In the genomic region with DNA sequence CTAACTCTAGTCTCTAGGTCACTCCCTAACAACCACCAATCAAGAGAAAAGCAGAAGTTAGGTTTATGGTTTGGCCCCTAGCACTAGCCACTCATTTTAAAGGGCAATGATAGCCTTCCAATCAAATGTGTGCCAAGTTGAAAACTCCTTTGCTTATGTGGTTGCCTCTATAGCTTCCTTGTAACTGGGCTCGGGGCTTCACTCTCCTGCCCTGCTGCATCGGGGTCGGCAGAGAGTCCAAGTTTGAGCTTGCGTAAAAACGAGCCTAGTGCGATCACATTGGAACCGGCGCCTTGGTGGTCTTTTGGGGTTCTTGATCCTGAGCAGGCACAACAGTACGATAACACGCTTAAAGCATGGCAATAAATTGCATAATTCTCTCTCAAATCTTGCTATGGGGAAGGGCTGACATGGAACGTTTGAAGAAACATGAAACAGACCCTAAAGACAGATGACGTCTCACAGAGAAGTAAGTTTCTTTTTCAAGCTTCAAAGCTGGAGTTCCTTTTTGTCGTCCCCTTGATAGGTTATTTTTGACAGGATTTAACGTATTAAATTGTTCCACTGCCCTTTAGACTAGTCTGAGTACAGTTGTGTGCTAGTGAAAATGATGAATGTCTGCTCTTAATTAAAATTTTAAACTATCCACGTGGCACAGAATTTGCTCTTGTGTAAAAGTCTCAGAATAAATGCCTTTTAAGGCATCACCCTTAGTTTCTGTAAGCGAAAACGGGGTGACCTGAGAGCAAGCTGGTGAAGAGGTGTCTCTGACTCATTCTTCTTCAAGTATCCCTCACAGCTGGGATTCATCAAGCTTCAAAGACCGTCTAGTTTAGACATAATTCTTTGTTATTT, we compare ENCODE assay signal across 13 mouse cellular contexts. TPM values are rescaled to one million over a fixed set of nuclear protein-coding genes. Genes with fewer than 3 reads are reported as not detected.
DNase-seq lines count a peak whose midpoint lies in the region; ATAC-seq and TF ChIP-seq lines count a peak whose summit lies in the region.
"Had no signal": no experiment of that assay in that cellular context is flagged by ENCODE, and none has a peak within 500 bp of the region (broad histone marks: within the 10 kb centered on the region; RNA-seq: fewer than 3 reads in every experiment).

No protein-coding gene starts in this region.

- H3K27me3 ChIP-seq in kidney, embryonic 16.5 days (ENCODE audit: insufficient read depth, low read length), result no peaks in the 10 kb centered on the region
- no peaks in the 10 kb centered on the region for H3K27me3 ChIP-seq in MEL (ENCODE audit: control insufficient read depth in 1 of 2, insufficient read depth in 2 of 2, low read length in 2 of 2)
- H3K27me3 ChIP-seq in hindbrain, embryonic 12.5 days, result no peaks in the 10 kb centered on the region
- H3K27me3 ChIP-seq: limb, embryonic 12.5 days; neural tube, embryonic 12.5 days had no signal

- H3K4me1 ChIP-seq in kidney, embryonic 16.5 days (ENCODE audit: insufficient read depth, low read length), result no peaks in the 10 kb centered on the region
- H3K4me1 ChIP-seq in MEL (ENCODE audit: control insufficient read depth in 1 of 2, insufficient read depth in 2 of 2, low read length in 2 of 2), result peaks cover 11 to 14% of the 10 kb centered on the region in 2 experiments
- no peaks in the 10 kb centered on the region for H3K4me1 ChIP-seq in hindbrain, embryonic 12.5 days
- H3K4me1 ChIP-seq: neural tube, embryonic 12.5 days had no signal

- peak overlapping the region; percentile 44; the same call in 1 of the 2 replicates for H3K27ac ChIP-seq in kidney, embryonic 16.5 days (ENCODE audit: low read length)
- peak overlapping the region; percentile 66 for H3K27ac ChIP-seq in MEL (ENCODE audit: control insufficient read depth, low read depth, low read length)
- H3K27ac ChIP-seq in hindbrain, embryonic 12.5 days, result no peak overlapping the region
- H3K27ac ChIP-seq: limb, embryonic 12.5 days; neural tube, embryonic 12.5 days had no signal

- H3K9ac ChIP-seq in kidney, embryonic 16.5 days (replicated peaks; ENCODE audit: low read length), result no peak overlapping the region
- H3K9ac ChIP-seq in MEL (ENCODE audit: control insufficient read depth, low read depth, low read length, poor library complexity, severe bottlenecking), result peak overlapping the region; percentile 68
- H3K9ac ChIP-seq in hindbrain, embryonic 12.5 days, result no peak overlapping the region
- H3K9ac ChIP-seq: limb, embryonic 12.5 days; neural tube, embryonic 12.5 days had no signal

- 51% methylated on average over 18 of the region's 18 CpGs for WGBS in kidney, embryonic 16.5 days
- WGBS in hindbrain, embryonic 12.5 days, result 79% methylated on average over 18 of the region's 18 CpGs

- H3K4me3 ChIP-seq in kidney, embryonic 16.5 days (ENCODE audit: low read length), result no peak overlapping the region
- H3K4me3 ChIP-seq in MEL (ENCODE audit: control insufficient read depth in 1 of 2, insufficient read depth in 1 of 2, low read depth in 2 of 2, low read length in 2 of 2), result peak overlapping the region; percentile 69 to 77
- no peak overlapping the region for H3K4me3 ChIP-seq in hindbrain, embryonic 12.5 days
- H3K4me3 ChIP-seq: limb, embryonic 12.5 days; neural tube, embryonic 12.5 days had no signal

- no peak for TF ChIP-seq RAD21 in MEL (IDR thresholded peaks at IDR 0.05; ENCODE audit: low read depth, low read length)

- peak; percentile 59 for ATAC-seq in kidney, embryonic 16.5 days (ENCODE audit: low FRiP score, low TSS enrichment)
- peak; percentile 57 for ATAC-seq in inflammation-experienced regulatory T-cells, adult 6 months
- peak; percentile 88 for ATAC-seq in monocyte, adult 5-6 weeks (replicated peaks; ENCODE audit: insufficient number of reproducible peaks, low FRiP score, low TSS enrichment, poor library complexity, severe bottlenecking)
- ATAC-seq in hindbrain, embryonic 12.5 days (ENCODE audit: low FRiP score), result no peak
- ATAC-seq: hindbrain, embryonic 16.5 days had no signal

- no peak for TF ChIP-seq CTCF in MEL (IDR thresholded peaks at IDR 0.05 in 2 of 3, conservative IDR thresholded peaks at IDR 0.05 in 1 of 3; ENCODE audit: control insufficient read depth in 1 of 3, insufficient read depth in 1 of 3, low read depth in 2 of 3, low read length in 3 of 3, poor library complexity in 1 of 3, severe bottlenecking in 1 of 3)

- no peaks in the 10 kb centered on the region for H3K9me3 ChIP-seq in kidney, embryonic 16.5 days (ENCODE audit: low read length)
- no peaks in the 10 kb centered on the region for H3K9me3 ChIP-seq in MEL (replicated peaks; ENCODE audit: insufficient read depth, low read length)
- H3K9me3 ChIP-seq in hindbrain, embryonic 12.5 days (replicated peaks), result no peaks in the 10 kb centered on the region
- H3K9me3 ChIP-seq: limb, embryonic 12.5 days; neural tube, embryonic 12.5 days had no signal

- TF ChIP-seq EP300 in MEL (IDR thresholded peaks at IDR 0.05; ENCODE audit: low read depth in 1 of 2, low read length in 2 of 2), result 0 out of 4 replicates have a peak, but pooled peaks have one; percentile 30 to 53

- no peaks in the 10 kb centered on the region for H3K36me3 ChIP-seq in kidney, embryonic 16.5 days (ENCODE audit: insufficient read depth, low read length)
- peaks cover 0 to 11% of the 10 kb centered on the region in 2 experiments; a peak in 2 of 4 replicates for H3K36me3 ChIP-seq in MEL (ENCODE audit: control insufficient read depth in 1 of 2, insufficient read depth in 2 of 2, low read length in 2 of 2)
- no peaks in the 10 kb centered on the region for H3K36me3 ChIP-seq in hindbrain, embryonic 12.5 days
- H3K36me3 ChIP-seq: limb, embryonic 12.5 days; neural tube, embryonic 12.5 days had no signal

- DNase-seq in kidney, postnatal 10 days, result no peak
- DNase-seq in MEL (ENCODE audit: low read depth, low spot score), result peak; percentile 85
- DNase-seq in urinary bladder, adult 2 months (ENCODE audit: low spot score), result no peak
- no peak for DNase-seq in kidney, adult 8-10 months
- DNase-seq: adrenal gland, adult 2 months; cerebellum, adult 18-20 months had no signal

- TF ChIP-seq POLR2A in MEL (IDR thresholded peaks at IDR 0.05; ENCODE audit: control insufficient read depth in 1 of 2, insufficient read depth in 1 of 2, low read depth in 1 of 2, low read length in 2 of 2, poor library complexity in 1 of 2), result peak in 1 of 2 experiments; percentile 63; a peak in 2 of 4 replicates

- peak overlapping the region; percentile 16; the same call in 1 of the 2 replicates for H3K4me2 ChIP-seq in kidney, embryonic 16.5 days (replicated peaks; ENCODE audit: low read depth, low read length)
- H3K4me2 ChIP-seq in hindbrain, embryonic 12.5 days (replicated peaks), result no peak overlapping the region
- H3K4me2 ChIP-seq: limb, embryonic 12.5 days; neural tube, embryonic 12.5 days had no signal

- H3K79me2 ChIP-seq in MEL (ENCODE audit: control insufficient read depth, insufficient read depth, low read length, poor library complexity), result no peaks in the 10 kb centered on the region

TF ChIP-seq in MEL, 35 proteins besides CTCF, POLR2A, EP300 and RAD21 (continues in another document):
- no peak for TF ChIP-seq GATA1 (IDR thresholded peaks at IDR 0.05; ENCODE audit: low read depth, low read length)
- TF ChIP-seq MXI1 (IDR thresholded peaks at IDR 0.05; ENCODE audit: low read depth, low read length), result no peak
- TF ChIP-seq MAX (IDR thresholded peaks at IDR 0.05; ENCODE audit: low read length), result peak; percentile 62; the same call in 1 of the 2 replicates
- TF ChIP-seq JUND (IDR thresholded peaks at IDR 0.05; ENCODE audit: low read depth, low read length), result no peak
- TF ChIP-seq MEF2A (IDR thresholded peaks at IDR 0.05; ENCODE audit: extremely low read depth, insufficient replicate concordance, low read depth, low read length, poor library complexity, severe bottlenecking), result no peak
- TF ChIP-seq ETS1 (IDR thresholded peaks at IDR 0.05; ENCODE audit: low read depth, low read length), result 0 out of 2 replicates have a peak, but pooled peaks have one; percentile 7
- TF ChIP-seq ZMIZ1 (IDR thresholded peaks at IDR 0.05; ENCODE audit: low read depth, low read length), result no peak
- TF ChIP-seq USF2 (IDR thresholded peaks at IDR 0.05; ENCODE audit: borderline replicate concordance in 1 of 2, insufficient read depth in 1 of 2, low read depth in 1 of 2, low read length in 2 of 2), result no peak
- no peak for TF ChIP-seq USF1 (IDR thresholded peaks at IDR 0.05; ENCODE audit: low read depth, low read length)
- no peak for TF ChIP-seq TAL1 (IDR thresholded peaks at IDR 0.05; ENCODE audit: low read length)
- no peak for TF ChIP-seq ZC3H11A (IDR thresholded peaks at IDR 0.05; ENCODE audit: low read depth, low read length)
- no peak for TF ChIP-seq HCFC1 (IDR thresholded peaks at IDR 0.05; ENCODE audit: low read depth, low read length)
- TF ChIP-seq CHD1 (IDR thresholded peaks at IDR 0.05; ENCODE audit: low read depth, low read length), result peak; percentile 66; the same call in 1 of the 2 replicates
- TF ChIP-seq POLR2AphosphoS5 (IDR thresholded peaks at IDR 0.05; ENCODE audit: borderline replicate concordance, low read depth, low read length), result no peak
- no peak for TF ChIP-seq KAT2A (conservative IDR thresholded peaks at IDR 0.05; ENCODE audit: low read depth, low read length)
- no peak for TF ChIP-seq NRF1 (IDR thresholded peaks at IDR 0.05; ENCODE audit: insufficient read depth, low read depth, low read length, poor library complexity, severe bottlenecking)

RNA-seq across cellular contexts. Expression of a gene that starts 52.0 kb away (rescaled TPM):
- 0.17 and 0.42 TPM in 2 replicates for polyA plus RNA-seq in kidney, embryonic 16.5 days (2015; fragmentation: Nextera tagmentation; extraction: Ambion mirVana)
- total RNA-seq in MEL (2012; rRNA removed), result 0.12 and 0.13 TPM in 2 replicates
- under 1 TPM in 1 of 2 experiments, not detected in 1; 0.19 TPM for polyA plus RNA-seq in MEL (2012; ENCODE audit: insufficient read depth in 1 of 2, insufficient read length in 2 of 2, low read depth in 1 of 2, low replicate concordance in 2 of 2, missing spikeins in 1 of 2)
- polyA plus RNA-seq in inflammation-experienced regulatory T-cells, adult 6 months (2017; shearing (Covaris generic)), result under 1 TPM; 0.33 to 0.99 (median 0.41) TPM
- total RNA-seq in monocyte, adult 5-6 weeks (2017), result 1.7 to 2.6 TPM (median 2.0 TPM) in 3 replicates
- polyA plus RNA-seq in hindbrain, embryonic 12.5 days (2016; fragmentation: Nextera tagmentation; extraction: Ambion mirVana), result 0.37 and 0.73 TPM in 2 replicates
- polyA plus RNA-seq in urinary bladder, adult 2 months (2012; rRNA removed), result 1.6 and 1.7 TPM in 2 replicates

RNA-seq across cellular contexts. Expression of a gene that starts 52.2 kb away (rescaled TPM):
- 13.0 TPM in 2 replicates for polyA plus RNA-seq in kidney, embryonic 16.5 days (2015; fragmentation: Nextera tagmentation; extraction: Ambion mirVana)
- total RNA-seq in MEL (2012; rRNA removed), result 7.9 and 11.7 TPM in 2 replicates
- polyA plus RNA-seq in MEL (2012; ENCODE audit: insufficient read depth in 1 of 2, insufficient read length in 2 of 2, low read depth in 1 of 2, low replicate concordance in 2 of 2, missing spikeins in 1 of 2), result 10 to 100 TPM in 1 of 2 experiments, not detected in 1; 48.5 TPM
- 10 to 100 TPM; 16.7 to 23.5 (median 18.4) TPM for polyA plus RNA-seq in inflammation-experienced regulatory T-cells, adult 6 months (2017; shearing (Covaris generic))
- 117 to 157 TPM (median 133 TPM) in 3 replicates for total RNA-seq in monocyte, adult 5-6 weeks (2017)
- 12.5 and 15.4 TPM in 2 replicates for polyA plus RNA-seq in hindbrain, embryonic 12.5 days (2016; fragmentation: Nextera tagmentation; extraction: Ambion mirVana)
- polyA plus RNA-seq in urinary bladder, adult 2 months (2012; rRNA removed), result 16.8 and 19.9 TPM in 2 replicates

Comparison
In these comparisons a context has a peak if more than half of its experiments do, and no peak if none do; other contexts are left out.
1. H3K4me3 ChIP-seq: peak in MEL (2 of 2); none in kidney, embryonic 16.5 days (single experiment) and hindbrain, embryonic 12.5 days (single experiment).